Mouse (Mus musculus) liver, embryonic 14.5 days (tissue): ENCODE measurements around the gene Hspb6. TPM values are rescaled to one million over a fixed set of nuclear protein-coding genes. Genes with fewer than 3 reads are reported as not detected.

Experiments used
- ATAC-seq: fragments of 200-750 bp; cut with Nextera tagmentation; 2 replicates; pipeline ENCODE4 v1.8.0; 2017; ENCODE audit warnings: moderate number of reproducible peaks, mild to moderate bottlenecking, moderate library complexity; ENCODE audit not compliant: insufficient read depth
- DNase-seq, 3 experiments: peaks; one replicate each; pipeline ENCODE4 v3.0.0-alpha.2; 2012 to 2013; ENCODE audit warnings: low read depth in 3 of 3, low spot score in 3 of 3
- H3K27ac ChIP-seq: fragments of 300-500 bp; sonication (generic); 2 replicates; pipeline ENCODE4 v1.5.1; 2014; ENCODE audit warnings: moderate library complexity, mild to moderate bottlenecking, control low read depth, inconsistent platforms
- H3K27me3 ChIP-seq: fragments of 300-500 bp; sonication (generic); 2 replicates; pipeline ENCODE4 v1.6.1; 2014; ENCODE audit warnings: mild to moderate bottlenecking, low read length, moderate library complexity; ENCODE audit not compliant: control insufficient read depth, insufficient read depth
- H3K36me3 ChIP-seq: fragments of 300-500 bp; sonication (generic); replicated peaks from 2 replicates; pipeline ENCODE4 v1.6.1; 2014; ENCODE audit warnings: low read depth; ENCODE audit not compliant: control insufficient read depth, insufficient read depth
- H3K4me1 ChIP-seq, 2 experiments: fragments of 200-500 bp in 1 of 2; fragments of 300-500 bp in 1 of 2; sonication (generic) in 1 of 2; replicated peaks; 2 replicates each; pipeline ENCODE4 v1.6.1; 2012 to 2014; ENCODE audit warnings: antibody characterized with exemption in 1 of 2, inconsistent platforms in 1 of 2, low read length in 1 of 2; ENCODE audit not compliant: control insufficient read depth in 2 of 2, insufficient read depth in 2 of 2
- H3K4me2 ChIP-seq: fragments of 300-500 bp; sonication (generic); 2 replicates; pipeline ENCODE4 v1.6.1; 2014; ENCODE audit warnings: low read depth, mild to moderate bottlenecking, control low read depth, moderate library complexity
- H3K4me3 ChIP-seq, 2 experiments: fragments of 200-500 bp in 1 of 2; fragments of 300-500 bp in 1 of 2; sonication (generic) in 1 of 2; 2 replicates each; pipeline ENCODE4 v1.5.1; 2012 to 2014; ENCODE audit warnings: low read depth in 2 of 2, low read length in 2 of 2, mild to moderate bottlenecking in 2 of 2, control low read depth in 1 of 2, inconsistent platforms in 1 of 2, moderate library complexity in 1 of 2; ENCODE audit not compliant: insufficient read depth in 1 of 2
- H3K9ac ChIP-seq: fragments of 300-500 bp; sonication (generic); replicated peaks from 2 replicates; pipeline ENCODE4 v1.6.1; 2014; ENCODE audit warnings: mild to moderate bottlenecking, control low read depth, moderate library complexity
- H3K9me3 ChIP-seq: fragments of 300-500 bp; sonication (generic); 2 replicates; pipeline ENCODE4 v1.6.1; 2016; ENCODE audit warnings: low read length, mixed read lengths; ENCODE audit not compliant: control insufficient read depth
- CTCF ChIP-seq: IDR thresholded peaks from 2 replicates; pipeline ENCODE4 v1.5.1; 2016; ENCODE audit warnings: antibody characterized with exemption, low read depth, control low read depth
- EP300 ChIP-seq: IDR thresholded peaks from 2 replicates; pipeline ENCODE4 v1.6.1; 2016; ENCODE audit warnings: antibody characterized with exemption, low read depth
- WGBS: fragments of 180-500 bp; shearing (Covaris S2); extraction: QIAGEN DNeasy Blood & Tissue Kit; methylation state at CpG from one replicate; pipeline ENCODE4 v1.1.7; 2014; ENCODE audit not compliant: insufficient replicate concordance; 5-methylcytosine and 5-hydroxymethylcytosine counted together
- polyA plus RNA-seq, 2 experiments: library from polyadenylated mRNA; depleted of rRNA in 1 of 2; stranded (reverse) in 1 of 2; unstranded in 1 of 2; fragments of >200 nt; fragmentation: Nextera tagmentation in 1 of 2; extraction: Ambion mirVana in 1 of 2; gene quantifications; 2 replicates each; pipeline versions ENCODE4 v1.2.1 to v1.2.3; 2012 to 2014

The Hspb6 gene
- polyA plus RNA-seq, 2 experiments, result 3.6 to 4.2 TPM

GRCm38 (mm10) chr7:30588676-30589434, 36.9 kb downstream of the Hspb6 start, which contains the start of gene Kmt2b:
TSS of gene Kmt2b (minus strand) at chr7:30588726.
- H3K27ac ChIP-seq, result peak within 1 kb of the TSS; percentile 67
- no peaks in the 10 kb centered on the region for H3K9me3 ChIP-seq
- DNase-seq, result peak; percentile 91 to 93 (median 93)
- peak within 1 kb of the TSS; percentile 90 for H3K4me2 ChIP-seq
- under 1% methylated on average over 63 of the region's 68 CpGs for WGBS
- H3K4me3 ChIP-seq, result peak within 1 kb of the TSS; percentile 82 to 94
- peaks cover 20% of the 10 kb centered on the region for H3K36me3 ChIP-seq
- H3K9ac ChIP-seq, result peak within 1 kb of the TSS; percentile 98
- H3K27me3 ChIP-seq, result no peaks in the 10 kb centered on the region
- ATAC-seq, result peak; percentile 92
- H3K4me1 ChIP-seq, result peaks cover 4 to 14% of the 10 kb centered on the region in 2 experiments
- TF ChIP-seq EP300, result no peak
- no peak for TF ChIP-seq CTCF

- Histone ChIP-seq H3K27ac (peak overlapping the region; percentile 33), H3K4me1 (peaks cover 10 to 22% of the 10 kb centered on the region in 2 experiments), H3K4me2 (peak overlapping the region; percentile 90), H3K4me3 (peak overlapping the region; percentile 80 to 94), H3K36me3 (peaks cover 14% of the 10 kb centered on the region), H3K9me3 (no peaks in the 10 kb centered on the region), H3K27me3 (no peaks in the 10 kb centered on the region), H3K9ac (peak overlapping the region; percentile 98)
- ATAC-seq, result peak; percentile 31
- DNase-seq, result peak; percentile 60 to 71 (median 62)
- TF ChIP-seq CTCF, result peak; percentile 93
- TF ChIP-seq EP300, result no peak
- WGBS, result 28% methylated on average over 40 of the region's 40 CpGs
Measured at GRCm38 (mm10) chr7:30589435-30590301, 37.7 kb downstream of the Hspb6 start.

- Histone ChIP-seq H3K9me3 (no peaks in the 10 kb centered on the region), H3K4me3 (no peak overlapping the region), H3K36me3 (peaks cover 6% of the 10 kb centered on the region), H3K9ac (no peak overlapping the region), H3K27ac (no peak overlapping the region), H3K4me1 (peaks cover 10 to 25% of the 10 kb centered on the region in 2 experiments), H3K4me2 (no peak overlapping the region), H3K27me3 (no peaks in the 10 kb centered on the region)
- WGBS, result 76% methylated on average over 9 of the region's 9 CpGs
- ATAC-seq (no peak), DNase-seq (no peak)
- TF ChIP-seq CTCF (no peak), EP300 (no peak)
Measured at GRCm38 (mm10) chr7:30590927-30591604, 39.1 kb downstream of the Hspb6 start.

GRCm38 (mm10) chr7:30591605-30591951, 39.6 kb downstream of the Hspb6 start:
- DNase-seq, result no peak
- no peak overlapping the region for H3K4me3 ChIP-seq
- WGBS, result 56% methylated on average over 4 of the region's 4 CpGs
- H3K9me3 ChIP-seq, result no peaks in the 10 kb centered on the region
- no peak overlapping the region for H3K9ac ChIP-seq
- ATAC-seq, result no peak
- no peak overlapping the region for H3K4me2 ChIP-seq
- no peak for TF ChIP-seq CTCF
- no peak for TF ChIP-seq EP300
- H3K27me3 ChIP-seq, result no peaks in the 10 kb centered on the region
- H3K4me1 ChIP-seq, result peaks cover 10 to 25% of the 10 kb centered on the region in 2 experiments
- peaks cover 1% of the 10 kb centered on the region for H3K36me3 ChIP-seq
- no peak overlapping the region for H3K27ac ChIP-seq
